Mouse (Mus musculus) cerebellum, adult 2 months (tissue): ENCODE measurements around the gene Sun3.

Source experiments
- CTCF ChIP-seq: fragments of 200-500 bp; IDR thresholded peaks from 2 replicates; pipeline ENCODE4 v1.5.1; 2011; ENCODE audit warnings: low read depth, mild to moderate bottlenecking, control low read depth, low read length, moderate library complexity, borderline replicate concordance; ENCODE audit not compliant: insufficient read depth
- POLR2A ChIP-seq: fragments of 200-500 bp; IDR thresholded peaks from 2 replicates; pipeline ENCODE4 v1.6.1; 2011; ENCODE audit warnings: low read length, control low read depth, borderline replicate concordance; ENCODE audit not compliant: insufficient read depth

DNA sequence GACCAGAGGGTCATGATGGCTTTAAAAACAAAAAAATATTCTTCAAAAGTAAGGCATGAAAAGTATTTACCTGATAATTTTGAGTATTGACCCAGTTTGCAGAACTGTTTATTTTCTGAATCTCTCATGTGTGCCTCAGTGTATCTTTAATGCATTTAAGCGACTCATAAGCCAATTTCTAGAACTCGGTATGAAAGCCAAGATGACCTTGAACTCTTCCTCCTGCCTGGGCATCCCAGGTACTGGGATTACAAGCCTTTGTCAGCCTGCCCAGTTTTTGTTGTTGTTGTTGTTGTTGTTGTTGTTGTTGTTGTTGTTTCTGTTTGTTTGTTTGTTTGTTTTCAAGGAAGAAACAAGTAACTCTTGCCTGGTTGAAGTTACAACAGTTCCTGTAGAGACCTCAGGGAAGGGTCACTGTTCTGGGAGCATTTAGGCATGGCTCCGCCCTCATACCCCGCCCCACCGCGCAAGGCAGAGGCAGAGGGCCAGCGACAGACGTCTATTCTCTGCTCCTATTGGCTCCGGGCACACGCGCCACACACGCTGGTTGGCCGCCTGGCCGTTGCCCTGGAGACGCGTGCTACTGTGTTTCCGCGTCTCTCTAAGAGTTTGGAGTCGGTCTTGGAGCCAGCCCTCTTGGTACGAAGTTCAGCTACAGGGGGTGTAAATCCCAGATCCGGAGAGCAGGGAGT is 634 bp downstream of the Sun3 start, which contains the start of gene Gm11992:
- no peak for TF ChIP-seq CTCF
- no peak for TF ChIP-seq POLR2A
